Mouse (Mus musculus): ENCODE data around the gene Lmbr1l. TPM values are rescaled to one million over a fixed set of nuclear protein-coding genes. Genes with fewer than 3 reads are reported as not detected.
A peak's percentile ranks its signal among the peaks of the same experiment; 100 is the strongest.
"Not testable (repeated sequence)": the region's sequence is repeated elsewhere in the genome, so short reads cannot be mapped to it uniquely, and the experiment has no call there.

Lmbr1l gene
- polyA plus RNA-seq, 1 experiment from 2014 or later, result 9.4 TPM

DNA sequence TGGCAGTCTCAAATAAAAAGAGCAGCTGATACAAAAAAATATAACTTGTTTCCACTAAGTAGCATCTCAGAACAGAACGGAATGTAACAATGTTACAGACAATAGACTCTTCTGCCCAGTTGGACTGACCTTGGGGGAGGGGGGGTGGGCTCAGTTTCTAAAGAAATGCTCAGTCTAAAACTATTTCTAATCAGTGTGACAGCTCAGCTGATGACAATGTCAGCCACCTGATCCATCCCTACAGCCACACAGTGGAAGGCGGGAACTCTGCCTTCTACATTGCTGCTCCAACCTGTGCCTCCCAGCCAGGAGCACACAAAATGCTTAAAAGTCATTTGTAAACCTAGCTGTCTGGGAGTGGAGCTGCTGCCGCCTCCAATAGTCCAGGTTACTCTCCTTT is 29.9 kb upstream of the Lmbr1l start:
- H3K4me3 ChIP-seq (ENCODE audit: low read depth, low read length), result no peak overlapping the region
- DNase-seq (ENCODE audit: low spot score), result no peak
- H3K36me3 ChIP-seq (ENCODE audit: control insufficient read depth, insufficient read depth, low read length), result no peaks in the 10 kb centered on the region; the same call in 1 of the 2 replicates
- no peaks in the 10 kb centered on the region for H3K27me3 ChIP-seq (ENCODE audit: control insufficient read depth, insufficient read depth, low read length)
- 54% methylated on average over 3 of the region's 3 CpGs for WGBS
- no peak for ATAC-seq (replicated peaks; ENCODE audit: low FRiP score)
- no peak overlapping the region for H3K4me2 ChIP-seq (ENCODE audit: low read depth, low read length, severe bottlenecking)
- H3K9ac ChIP-seq (ENCODE audit: low read length), result no peak overlapping the region
- no peaks in the 10 kb centered on the region for H3K4me1 ChIP-seq (replicated peaks; ENCODE audit: control insufficient read depth, insufficient read depth, low read length)
- H3K9me3 ChIP-seq (ENCODE audit: control insufficient read depth, low read length), result no peaks in the 10 kb centered on the region
- no peak overlapping the region for H3K27ac ChIP-seq (ENCODE audit: low read depth, low read length)

DNA sequence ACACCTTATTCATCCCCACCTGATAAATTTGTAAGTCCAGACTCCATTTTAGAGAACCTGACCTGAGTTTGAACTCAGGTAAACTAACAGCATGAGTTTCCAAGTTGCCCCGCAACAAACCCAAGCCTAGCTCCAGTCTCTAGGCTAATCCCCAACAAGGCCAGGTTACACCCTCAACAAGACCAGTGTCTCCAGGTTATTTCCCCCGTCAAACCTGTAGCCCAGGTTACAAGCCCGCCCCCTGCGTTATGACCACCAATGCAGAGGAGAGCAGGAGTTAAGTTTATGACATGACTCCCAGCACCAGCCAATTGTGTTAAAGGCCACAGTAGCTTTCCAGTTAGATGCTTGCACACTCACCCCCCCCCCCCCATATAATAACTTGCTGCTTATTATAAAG is 25.1 kb upstream of the Lmbr1l start:
- Histone ChIP-seq H3K9me3 (ENCODE audit: control insufficient read depth, low read length) (no peaks in the 10 kb centered on the region), H3K4me3 (ENCODE audit: low read depth, low read length) (no peak overlapping the region), H3K36me3 (ENCODE audit: control insufficient read depth, insufficient read depth, low read length) (no peaks in the 10 kb centered on the region), H3K4me2 (ENCODE audit: low read depth, low read length, severe bottlenecking) (no peak overlapping the region), H3K27me3 (ENCODE audit: control insufficient read depth, insufficient read depth, low read length) (no peaks in the 10 kb centered on the region), H3K27ac (ENCODE audit: low read depth, low read length) (no peak overlapping the region), H3K9ac (ENCODE audit: low read length) (no peak overlapping the region), H3K4me1 (replicated peaks; ENCODE audit: control insufficient read depth, insufficient read depth, low read length) (no peaks in the 10 kb centered on the region)
- WGBS, result 70% methylated on average over 4 of the region's 4 CpGs
- no peak for DNase-seq (ENCODE audit: low spot score)
- ATAC-seq (replicated peaks; ENCODE audit: low FRiP score), result no peak

DNA sequence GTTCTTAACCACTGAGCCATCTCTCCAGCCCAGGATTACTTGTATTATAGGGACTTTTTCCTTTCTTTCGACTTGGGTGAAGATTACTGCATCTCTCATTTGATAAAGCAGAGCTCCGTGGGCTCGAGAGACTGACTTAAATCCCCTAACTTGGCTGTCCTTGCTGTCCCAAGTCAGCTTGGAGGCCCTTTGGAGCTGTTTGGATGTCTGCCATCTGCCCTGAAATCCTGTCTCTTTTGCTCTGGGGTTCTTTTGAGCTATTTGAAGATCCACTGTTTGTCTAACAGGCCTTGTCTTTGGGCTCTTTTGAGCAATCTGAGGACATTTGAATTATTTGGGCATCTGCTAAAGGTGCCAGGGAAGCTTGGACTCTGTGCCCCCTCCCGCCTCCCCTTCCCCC is 24.1 kb upstream of the Lmbr1l start:
- H3K4me1 ChIP-seq (replicated peaks; ENCODE audit: control insufficient read depth, insufficient read depth, low read length), result no peaks in the 10 kb centered on the region
- 91% methylated on average over 4 of the region's 4 CpGs for WGBS
- H3K9me3 ChIP-seq (ENCODE audit: control insufficient read depth, low read length), result no peaks in the 10 kb centered on the region
- H3K4me2 ChIP-seq (ENCODE audit: low read depth, low read length, severe bottlenecking), result no peak overlapping the region
- no peak overlapping the region for H3K9ac ChIP-seq (ENCODE audit: low read length)
- no peak overlapping the region for H3K27ac ChIP-seq (ENCODE audit: low read depth, low read length)
- H3K4me3 ChIP-seq (ENCODE audit: low read depth, low read length), result no peak overlapping the region
- no peak for ATAC-seq (replicated peaks; ENCODE audit: low FRiP score)
- no peaks in the 10 kb centered on the region for H3K27me3 ChIP-seq (ENCODE audit: control insufficient read depth, insufficient read depth, low read length)
- no peaks in the 10 kb centered on the region for H3K36me3 ChIP-seq (ENCODE audit: control insufficient read depth, insufficient read depth, low read length)
- no peak for DNase-seq (ENCODE audit: low spot score)

DNA sequence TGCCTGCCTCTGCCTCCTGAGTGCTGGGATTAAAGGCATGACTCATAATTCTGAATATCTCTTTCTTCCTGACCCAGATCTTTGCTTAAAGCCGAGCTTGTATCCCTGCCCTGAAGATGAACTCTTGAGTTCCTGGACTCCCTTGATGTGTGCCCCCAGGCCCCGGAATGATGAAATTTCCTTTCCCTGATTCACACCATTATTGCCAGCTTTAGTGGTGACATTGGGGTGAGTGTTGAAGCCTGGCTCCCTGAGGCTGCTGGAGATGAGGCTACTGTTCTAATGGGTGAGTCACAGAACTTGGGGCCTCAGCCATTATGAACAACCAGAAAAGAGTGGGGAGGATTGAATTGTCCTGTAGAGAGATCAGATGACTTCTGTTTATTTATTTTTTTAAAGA is 23.5 kb upstream of the Lmbr1l start:
- WGBS, result 84% methylated on average over 2 of the region's 2 CpGs
- no peak overlapping the region for H3K4me2 ChIP-seq (ENCODE audit: low read depth, low read length, severe bottlenecking)
- no peaks in the 10 kb centered on the region for H3K27me3 ChIP-seq (ENCODE audit: control insufficient read depth, insufficient read depth, low read length)
- H3K4me1 ChIP-seq (replicated peaks; ENCODE audit: control insufficient read depth, insufficient read depth, low read length), result no peaks in the 10 kb centered on the region
- no peak overlapping the region for H3K4me3 ChIP-seq (ENCODE audit: low read depth, low read length)
- no peak overlapping the region for H3K9ac ChIP-seq (ENCODE audit: low read length)
- H3K9me3 ChIP-seq (ENCODE audit: control insufficient read depth, low read length), result no peaks in the 10 kb centered on the region
- no peak for DNase-seq (ENCODE audit: low spot score)
- no peak overlapping the region for H3K27ac ChIP-seq (ENCODE audit: low read depth, low read length)
- ATAC-seq (replicated peaks; ENCODE audit: low FRiP score), result no peak
- no peaks in the 10 kb centered on the region for H3K36me3 ChIP-seq (ENCODE audit: control insufficient read depth, insufficient read depth, low read length)

GRCm38 (mm10) chr15:98940816-98941215 is 22.8 kb upstream of the Lmbr1l start:
- Histone ChIP-seq H3K4me1 (replicated peaks; ENCODE audit: control insufficient read depth, insufficient read depth, low read length) (no peaks in the 10 kb centered on the region; the same call in 1 of the 2 replicates), H3K36me3 (ENCODE audit: control insufficient read depth, insufficient read depth, low read length) (no peaks in the 10 kb centered on the region), H3K27ac (ENCODE audit: low read depth, low read length) (no peak overlapping the region), H3K27me3 (ENCODE audit: control insufficient read depth, insufficient read depth, low read length) (no peaks in the 10 kb centered on the region), H3K4me3 (ENCODE audit: low read depth, low read length) (no peak overlapping the region), H3K9ac (ENCODE audit: low read length) (no peak overlapping the region), H3K4me2 (ENCODE audit: low read depth, low read length, severe bottlenecking) (no peak overlapping the region), H3K9me3 (ENCODE audit: control insufficient read depth, low read length) (no peaks in the 10 kb centered on the region)
- 65% methylated on average over 10 of the region's 10 CpGs for WGBS
- ATAC-seq (replicated peaks; ENCODE audit: low FRiP score) (no peak), DNase-seq (ENCODE audit: low spot score) (no peak)

DNA sequence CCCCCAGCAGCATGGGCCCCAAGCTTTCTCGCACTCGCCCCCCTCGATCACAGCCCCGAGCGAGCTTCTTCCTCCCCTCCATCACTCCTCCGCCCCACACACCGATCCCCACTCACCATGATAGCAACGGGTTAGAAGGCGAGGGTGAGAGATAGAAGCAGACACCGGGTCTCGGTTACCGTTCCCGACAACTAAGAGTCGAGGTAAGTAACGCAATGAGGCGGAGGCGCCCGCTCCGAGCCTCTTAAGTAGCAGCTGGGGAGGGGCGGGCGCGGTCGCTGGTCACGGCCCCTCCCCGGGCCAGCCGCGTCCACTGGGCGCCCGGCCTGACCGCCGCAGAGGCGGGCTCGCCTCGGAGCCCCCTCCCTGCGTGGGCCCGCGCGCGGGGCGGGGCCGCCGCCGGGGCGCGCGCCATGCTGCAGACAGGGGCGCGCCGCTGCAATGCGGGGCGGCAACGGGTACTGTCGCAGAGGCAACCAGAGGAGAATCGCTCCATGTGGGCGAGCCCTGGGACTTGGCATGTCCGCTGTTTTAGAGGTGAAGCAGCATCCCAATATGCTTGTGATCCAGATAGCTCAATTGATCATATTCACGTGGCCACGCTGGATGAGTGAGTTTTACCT is 16.3 kb upstream of the Lmbr1l start, which contains the start of gene Tuba1b:
Tuba1b (minus strand) TSS at position 349 of the 623 bp plus-strand sequence.
- Histone ChIP-seq H3K4me2 (ENCODE audit: low read depth, low read length, severe bottlenecking) (peak within 1 kb of the TSS; percentile 98), H3K9me3 (ENCODE audit: control insufficient read depth, low read length) (no peaks in the 10 kb centered on the region), H3K4me1 (replicated peaks; ENCODE audit: control insufficient read depth, insufficient read depth, low read length) (peaks cover 10% of the 10 kb centered on the region; the same call in 1 of the 2 replicates), H3K36me3 (ENCODE audit: control insufficient read depth, insufficient read depth, low read length) (no peaks in the 10 kb centered on the region; the same call in 1 of the 2 replicates), H3K9ac (ENCODE audit: low read length) (peak within 1 kb of the TSS; percentile 96), H3K27me3 (ENCODE audit: control insufficient read depth, insufficient read depth, low read length) (no peaks in the 10 kb centered on the region), H3K4me3 (ENCODE audit: low read depth, low read length) (peak within 1 kb of the TSS; percentile 78), H3K27ac (ENCODE audit: low read depth, low read length) (peak within 1 kb of the TSS; percentile 96)
- DNase-seq (ENCODE audit: low spot score) (peak; percentile 95), ATAC-seq (replicated peaks; ENCODE audit: low FRiP score) (peak; percentile 93)
- under 1% methylated on average over 41 of the region's 58 CpGs for WGBS

DNA sequence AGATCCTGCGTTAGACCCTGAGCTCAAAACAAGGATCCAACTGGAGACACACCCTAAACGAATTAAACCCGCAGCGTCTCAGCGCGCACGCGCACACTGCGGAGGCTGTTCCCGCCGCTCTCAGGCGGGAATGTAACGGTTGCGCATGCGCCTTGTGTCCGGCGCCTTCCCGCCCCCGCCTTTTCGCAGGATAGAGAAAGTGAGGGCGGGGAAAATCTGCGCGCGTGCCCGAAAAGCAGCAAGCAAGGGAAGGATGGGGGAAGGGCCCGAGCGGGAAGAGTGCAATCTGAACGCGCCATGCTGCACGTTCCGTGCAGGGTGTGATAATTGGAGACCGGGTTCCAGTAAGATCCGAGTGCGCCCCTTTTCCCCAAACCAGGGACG is 15.8 kb upstream of the Lmbr1l start:
- Histone ChIP-seq H3K27ac (ENCODE audit: low read depth, low read length) (peak overlapping the region; percentile 96), H3K27me3 (ENCODE audit: control insufficient read depth, insufficient read depth, low read length) (no peaks in the 10 kb centered on the region), H3K9me3 (ENCODE audit: control insufficient read depth, low read length) (no peaks in the 10 kb centered on the region), H3K9ac (ENCODE audit: low read length) (peak overlapping the region; percentile 96), H3K4me1 (replicated peaks; ENCODE audit: control insufficient read depth, insufficient read depth, low read length) (peaks cover 10% of the 10 kb centered on the region; the same call in 1 of the 2 replicates), H3K36me3 (ENCODE audit: control insufficient read depth, insufficient read depth, low read length) (no peaks in the 10 kb centered on the region; the same call in 1 of the 2 replicates), H3K4me2 (ENCODE audit: low read depth, low read length, severe bottlenecking) (peak overlapping the region; percentile 98), H3K4me3 (ENCODE audit: low read depth, low read length) (peak overlapping the region; percentile 78)
- under 1% methylated on average over 35 of the region's 35 CpGs for WGBS
- peak; percentile 99 for DNase-seq (ENCODE audit: low spot score)
- peak; percentile 73 for ATAC-seq (replicated peaks; ENCODE audit: low FRiP score)

DNA sequence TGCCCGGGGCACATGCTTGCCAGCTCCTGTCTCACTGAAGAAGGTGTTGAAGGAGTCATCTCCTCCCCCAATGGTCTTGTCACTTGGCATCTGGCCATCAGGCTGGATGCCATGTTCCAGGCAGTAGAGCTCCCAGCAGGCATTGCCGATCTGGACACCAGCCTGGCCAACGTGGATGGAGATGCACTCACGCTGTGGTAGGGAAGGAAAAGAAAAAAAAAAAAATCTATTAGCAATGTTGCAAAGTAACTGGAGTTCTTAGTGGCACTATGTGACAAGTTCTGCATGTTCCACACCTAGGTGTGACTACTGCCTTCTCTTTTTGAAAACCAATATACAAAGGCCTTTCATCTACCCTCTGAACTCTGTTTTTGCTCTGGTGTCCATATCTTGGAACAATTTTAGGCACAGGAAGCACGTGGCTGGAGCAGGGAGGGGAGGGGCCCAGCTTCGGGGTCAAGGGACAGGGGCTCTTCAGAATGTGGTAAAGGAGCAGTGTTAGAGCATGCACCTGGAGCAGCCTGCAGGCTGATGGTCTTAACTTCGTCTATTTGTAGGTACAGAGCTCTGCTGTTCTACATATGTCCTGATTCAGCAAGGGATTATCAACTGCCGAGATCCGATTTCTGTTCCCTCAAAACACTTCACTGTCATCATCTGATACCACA is 15.1 kb upstream of the Lmbr1l start:
- Histone ChIP-seq H3K4me3 (ENCODE audit: low read depth, low read length) (peak overlapping the region; percentile 78), H3K4me2 (ENCODE audit: low read depth, low read length, severe bottlenecking) (peak overlapping the region; percentile 98), H3K27ac (ENCODE audit: low read depth, low read length) (peak overlapping the region; percentile 96), H3K9ac (ENCODE audit: low read length) (peak overlapping the region; percentile 96)
- not testable (repeated sequence) for H3K36me3 ChIP-seq (ENCODE audit: control insufficient read depth, insufficient read depth, low read length); ATAC-seq (replicated peaks; ENCODE audit: low FRiP score); H3K4me1 ChIP-seq (replicated peaks; ENCODE audit: control insufficient read depth, insufficient read depth, low read length); H3K9me3 ChIP-seq (ENCODE audit: control insufficient read depth, low read length); H3K27me3 ChIP-seq (ENCODE audit: control insufficient read depth, insufficient read depth, low read length)
- DNase-seq (ENCODE audit: low spot score), result peak; percentile 60
- 22% methylated on average over 8 of the region's 9 CpGs for WGBS
